Mouse (Mus musculus) thymus, adult 2 months (tissue): ENCODE measurements around the gene Selp.

Experiments
- CTCF ChIP-seq: fragments of 200-500 bp; IDR thresholded peaks from 2 replicates; pipeline ENCODE4 v1.5.1; 2012; ENCODE audit warnings: mild to moderate bottlenecking, control low read depth, low read length, moderate library complexity, borderline replicate concordance; ENCODE audit not compliant: control insufficient read depth, poor library complexity, insufficient read depth; ENCODE audit errors: extremely low read depth
- POLR2A ChIP-seq: fragments of 200-500 bp; IDR thresholded peaks from 2 replicates; pipeline ENCODE4 v1.6.1; 2012; ENCODE audit warnings: mild to moderate bottlenecking, low read length, control low read depth, moderate library complexity; ENCODE audit not compliant: control insufficient read depth, poor library complexity, insufficient read depth; ENCODE audit errors: extremely low read depth

- TF ChIP-seq CTCF (no peak), POLR2A (no peak)
Measured at GRCm38 (mm10) chr1:164158571-164158970, 43.5 kb downstream of the Selp start.
